Mouse (Mus musculus) hindbrain, postnatal 0 days (tissue): ENCODE data around the gene Ildr1. TPM values are rescaled to one million over a fixed set of nuclear protein-coding genes. Genes with fewer than 3 reads are reported as not detected.
A peak's percentile ranks its signal among the peaks of the same experiment; 100 is the strongest.

ENCODE experiments used
- ATAC-seq: fragments of 200-750 bp; cut with Nextera tagmentation; 2 replicates; pipeline ENCODE4 v1.8.0; 2017; ENCODE audit warnings: mild to moderate bottlenecking, moderate TSS enrichment, moderate library complexity
- DNase-seq: peaks from one replicate; pipeline ENCODE4 v3.0.0-alpha.2; 2015; ENCODE audit warnings: low spot score
- H3K27ac ChIP-seq: fragments of 300-500 bp; sonication (generic); 2 replicates; pipeline ENCODE4 v1.5.1; 2014; ENCODE audit warnings: mild to moderate bottlenecking
- H3K27me3 ChIP-seq: fragments of 300-500 bp; sonication (generic); 2 replicates; pipeline ENCODE4 v1.6.1; 2014; ENCODE audit warnings: low read length, mixed read lengths; ENCODE audit not compliant: insufficient read depth
- H3K36me3 ChIP-seq: fragments of 300-500 bp; sonication (generic); 2 replicates; pipeline ENCODE4 v1.6.1; 2014; ENCODE audit warnings: low read length, mixed read lengths; ENCODE audit not compliant: insufficient read depth
- H3K4me1 ChIP-seq: fragments of 300-500 bp; sonication (generic); 2 replicates; pipeline ENCODE4 v1.6.1; 2014; ENCODE audit warnings: antibody characterized with exemption, low read length, mixed read lengths; ENCODE audit not compliant: insufficient read depth
- H3K4me2 ChIP-seq: fragments of 300-500 bp; sonication (generic); 2 replicates; pipeline ENCODE4 v1.6.1; 2014; ENCODE audit warnings: low read depth, mild to moderate bottlenecking, low read length, moderate library complexity, mixed read lengths
- H3K4me3 ChIP-seq: fragments of 300-500 bp; sonication (generic); 2 replicates; pipeline ENCODE4 v1.5.1; 2014; ENCODE audit warnings: low read length
- H3K9ac ChIP-seq: fragments of 300-500 bp; sonication (generic); replicated peaks from 2 replicates; pipeline ENCODE4 v1.6.1; 2014; ENCODE audit warnings: mild to moderate bottlenecking, low read length, moderate library complexity, mixed read lengths
- H3K9me3 ChIP-seq: fragments of 300-500 bp; sonication (generic); 2 replicates; pipeline ENCODE4 v1.6.1; 2016; ENCODE audit warnings: low read length, mixed read lengths
- CTCF ChIP-seq: IDR thresholded peaks from 2 replicates; pipeline ENCODE4 v1.5.1; 2016; ENCODE audit warnings: antibody characterized with exemption, control low read depth, low read depth
- WGBS: fragments of 180-500 bp; shearing (Covaris S2); extraction: QIAGEN DNeasy Blood & Tissue Kit; methylation state at CpG from one replicate; pipeline ENCODE4 v1.1.7; 2014; 5-methylcytosine and 5-hydroxymethylcytosine counted together
- polyA plus RNA-seq: library from polyadenylated mRNA; unstranded; fragments of >200 nt; fragmentation: Nextera tagmentation; extraction: Ambion mirVana; gene quantifications from 2 replicates; pipeline ENCODE4 v1.2.1, GENCODE M21; 2015
- total RNA-seq: library from RNA; depleted of rRNA; stranded (reverse); fragments of >200 nt; gene quantifications from 2 replicates; pipeline ENCODE4 v1.2.3, GENCODE M21; 2014

Gene Ildr1
- total and polyA plus RNA-seq, 2 experiments from 2014 or later, result 1.1 to 1.2 TPM

DNA sequence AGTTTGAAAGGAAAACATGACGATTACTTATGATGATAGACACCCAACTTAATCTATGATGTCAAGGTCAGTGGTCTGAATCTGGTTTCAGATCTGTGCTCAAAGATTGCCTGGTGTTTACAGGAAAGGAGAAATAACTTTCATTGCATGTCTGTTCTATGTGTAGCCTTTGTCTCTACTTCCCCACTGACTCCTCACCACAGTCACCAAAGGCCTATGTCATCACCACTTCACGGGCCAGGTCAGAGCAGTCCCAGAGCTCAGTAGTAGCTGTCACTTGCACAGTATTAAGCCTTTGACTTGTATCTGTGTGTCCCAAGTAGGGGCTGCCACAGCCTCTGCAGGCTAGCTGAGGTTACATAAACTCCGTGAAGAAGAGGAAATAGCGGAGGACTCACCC lies 23.7 kb downstream of the Ildr1 start:
- Histone ChIP-seq H3K4me1 (no peaks in the 10 kb centered on the region), H3K9ac (no peak overlapping the region), H3K27ac (no peak overlapping the region), H3K4me3 (no peak overlapping the region), H3K27me3 (no peaks in the 10 kb centered on the region), H3K4me2 (no peak overlapping the region), H3K9me3 (no peaks in the 10 kb centered on the region), H3K36me3 (no peaks in the 10 kb centered on the region)
- no peak for ATAC-seq
- WGBS, result 89% methylated on average over 4 of the region's 4 CpGs
- no peak for TF ChIP-seq CTCF
- no peak for DNase-seq

DNA sequence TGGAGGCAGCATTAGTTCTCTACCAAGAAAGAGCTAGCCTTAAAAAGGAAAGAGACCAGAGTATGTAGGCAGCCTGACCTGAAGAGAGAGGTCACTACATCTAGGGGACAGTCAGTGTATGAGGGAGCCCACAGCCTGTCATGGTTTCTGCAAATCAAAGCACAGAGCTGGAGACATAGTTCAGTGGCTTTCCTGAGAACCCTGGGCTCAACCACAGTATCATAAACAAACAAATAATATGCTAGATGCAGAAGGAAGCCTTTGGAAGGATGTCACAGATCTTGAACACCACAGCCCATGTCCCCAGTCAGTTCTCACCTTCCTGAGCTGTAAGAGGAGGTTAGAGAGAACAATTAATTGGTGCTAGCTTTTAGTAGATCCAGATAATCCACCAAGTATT lies 24.9 kb downstream of the Ildr1 start:
- no peak for ATAC-seq
- no peak for TF ChIP-seq CTCF

DNA sequence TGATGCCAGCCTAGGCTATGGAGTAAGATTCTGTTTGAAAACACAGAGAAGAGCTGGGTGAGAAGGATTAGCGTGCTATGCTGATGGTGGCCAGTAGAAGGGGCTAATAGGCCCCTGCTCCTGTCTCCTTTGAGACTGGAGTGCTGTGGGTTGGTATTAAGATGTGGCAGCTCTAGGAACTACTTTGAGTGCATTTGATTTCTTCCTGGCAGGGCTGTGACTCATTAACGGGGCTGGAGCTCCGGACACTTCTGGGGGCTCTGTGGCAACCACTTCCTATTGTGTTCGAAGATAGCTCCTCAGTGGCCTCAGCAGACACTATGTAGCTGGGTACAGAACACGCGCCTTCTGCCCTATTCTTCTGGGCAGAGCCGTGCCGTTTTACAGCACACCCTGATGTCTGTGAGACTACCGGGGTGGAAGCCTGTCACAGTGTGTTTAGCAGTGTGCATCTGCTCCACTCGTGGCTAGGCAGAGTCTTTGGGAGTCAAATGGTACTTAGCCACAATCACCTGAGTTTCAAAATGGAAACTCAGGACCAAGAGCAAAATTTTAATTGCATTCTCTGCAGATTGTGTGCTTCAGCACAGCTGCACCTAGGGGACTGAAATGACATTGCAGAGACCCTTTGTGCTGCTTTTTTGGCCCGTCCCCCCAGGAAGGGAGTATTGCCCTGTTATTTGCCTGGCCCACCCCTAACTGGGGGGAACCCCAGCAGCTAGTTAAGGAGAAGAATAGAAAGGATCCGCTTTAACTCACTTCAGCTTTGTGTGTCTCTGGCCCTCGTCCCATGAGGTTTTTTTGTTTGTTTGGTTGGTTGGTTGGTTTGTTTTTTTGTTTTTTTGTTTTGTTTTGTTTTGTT lies 26.6 kb downstream of the Ildr1 start:
- H3K4me3 ChIP-seq, result no peak overlapping the region
- WGBS, result 54% methylated on average over 13 of the region's 13 CpGs
- TF ChIP-seq CTCF, result peak; percentile 40
- H3K27ac ChIP-seq, result no peak overlapping the region
- no peaks in the 10 kb centered on the region for H3K36me3 ChIP-seq
- H3K9ac ChIP-seq, result no peak overlapping the region
- no peaks in the 10 kb centered on the region for H3K27me3 ChIP-seq
- ATAC-seq, result peak; percentile 21; the same call in 1 of the 2 replicates
- DNase-seq, result peak; percentile 17
- H3K4me1 ChIP-seq, result no peaks in the 10 kb centered on the region
- no peaks in the 10 kb centered on the region for H3K9me3 ChIP-seq
- no peak overlapping the region for H3K4me2 ChIP-seq

More for the DNA sequence above, 24.9 kb downstream of the Ildr1 start:
- no peak overlapping the region for H3K4me3 ChIP-seq
- no peak for DNase-seq
- H3K27me3 ChIP-seq, result no peaks in the 10 kb centered on the region
- H3K9ac ChIP-seq, result no peak overlapping the region
- no peaks in the 10 kb centered on the region for H3K36me3 ChIP-seq
- H3K27ac ChIP-seq, result no peak overlapping the region
- no peaks in the 10 kb centered on the region for H3K9me3 ChIP-seq
- no peaks in the 10 kb centered on the region for H3K4me1 ChIP-seq
- no peak overlapping the region for H3K4me2 ChIP-seq

DNA sequence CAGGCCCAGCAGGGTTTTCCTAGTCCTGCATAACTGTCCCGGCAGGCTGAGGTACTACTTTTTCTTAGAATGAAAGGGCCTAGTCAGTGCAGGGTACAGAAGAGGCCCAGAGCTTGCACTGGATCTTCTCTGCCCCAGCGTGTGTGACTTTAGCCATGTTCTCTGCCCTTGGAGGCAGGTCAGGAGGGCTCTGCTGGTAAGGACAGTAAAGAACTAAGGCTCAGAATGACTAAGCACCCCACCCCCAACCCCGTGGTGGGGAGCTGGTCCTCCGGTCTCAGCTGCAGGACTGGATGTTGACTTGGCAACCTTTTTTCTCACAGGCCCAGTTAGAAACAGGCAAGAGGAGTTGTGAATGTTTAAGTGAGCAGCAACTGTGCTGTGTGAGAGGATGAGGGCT lies 29.0 kb downstream of the Ildr1 start:
- 14% methylated on average over 4 of the region's 4 CpGs for whole genome bisulfite sequencing
- Histone ChIP-seq H3K9ac (no peak overlapping the region), H3K36me3 (no peaks in the 10 kb centered on the region), H3K27ac (no peak overlapping the region), H3K4me1 (no peaks in the 10 kb centered on the region), H3K9me3 (no peaks in the 10 kb centered on the region), H3K27me3 (no peaks in the 10 kb centered on the region), H3K4me3 (no peak overlapping the region), H3K4me2 (no peak overlapping the region)
- DNase-seq, result no peak
- no peak for ATAC-seq
- no peak for TF ChIP-seq CTCF

DNA sequence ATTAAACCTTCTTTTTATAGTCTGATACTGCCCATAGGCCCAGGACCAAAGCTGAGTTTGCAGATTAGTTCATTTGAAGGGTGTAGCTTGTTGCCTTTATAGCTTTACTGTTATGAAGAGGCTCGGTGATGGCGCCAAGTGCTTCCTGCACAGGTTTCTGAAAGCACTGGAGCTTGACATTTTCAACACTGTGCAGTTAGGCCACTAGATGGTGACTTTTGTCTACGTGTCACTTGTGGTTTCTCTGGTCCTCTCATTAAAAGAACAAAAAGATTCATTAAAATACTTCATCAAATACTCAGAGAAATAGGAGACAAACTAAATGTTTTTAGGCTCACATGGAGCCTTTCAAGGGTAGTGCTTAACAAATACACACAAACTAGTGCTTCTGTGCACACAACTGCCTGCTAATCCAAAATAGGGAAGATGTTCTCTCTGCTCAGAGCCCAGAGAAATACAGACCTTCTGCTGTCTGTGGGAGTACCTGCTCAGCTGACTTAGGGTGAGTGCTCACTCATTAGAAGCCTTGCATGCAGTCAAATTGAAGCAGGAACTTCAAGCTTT lies 30.2 kb downstream of the Ildr1 start:
- Histone ChIP-seq H3K4me3 (no peak overlapping the region), H3K9ac (no peak overlapping the region), H3K27ac (no peak overlapping the region), H3K27me3 (no peaks in the 10 kb centered on the region), H3K9me3 (no peaks in the 10 kb centered on the region), H3K36me3 (no peaks in the 10 kb centered on the region), H3K4me1 (no peaks in the 10 kb centered on the region), H3K4me2 (no peak overlapping the region)
- TF ChIP-seq CTCF, result peak; percentile 67
- peak; percentile 71 for DNase-seq
- peak; percentile 72; the same call in 1 of the 2 replicates for ATAC-seq
- WGBS, result 58% methylated on average over 3 of the region's 3 CpGs

DNA sequence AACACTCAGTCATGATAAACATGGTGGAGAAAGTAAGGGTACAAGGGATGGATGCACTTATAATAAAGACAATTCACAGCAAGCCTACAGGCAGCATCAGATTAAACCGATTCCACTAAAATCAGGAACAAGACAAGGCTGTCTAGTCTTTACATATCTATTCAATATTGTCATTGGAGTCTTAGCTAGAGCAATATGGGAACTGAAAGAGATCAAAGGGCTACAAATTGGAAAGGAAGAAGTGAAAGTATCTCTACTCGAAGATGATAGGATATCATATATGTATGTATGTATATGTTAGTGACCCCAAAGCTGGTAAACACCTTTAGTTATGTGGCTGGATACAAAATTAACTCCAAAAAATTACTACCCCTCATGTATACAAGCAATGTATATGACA lies 35.2 kb downstream of the Ildr1 start:
- no peaks in the 10 kb centered on the region for H3K36me3 ChIP-seq
- no peaks in the 10 kb centered on the region for H3K4me1 ChIP-seq
- no peak overlapping the region for H3K4me3 ChIP-seq
- H3K4me2 ChIP-seq, result no peak overlapping the region
- no peaks in the 10 kb centered on the region for H3K9me3 ChIP-seq
- WGBS, result 97% methylated on average over 2 of the region's 2 CpGs
- H3K9ac ChIP-seq, result no peak overlapping the region
- ATAC-seq, result no peak
- H3K27ac ChIP-seq, result no peak overlapping the region
- no peak for TF ChIP-seq CTCF
- DNase-seq, result no peak
- H3K27me3 ChIP-seq, result no peaks in the 10 kb centered on the region

DNA sequence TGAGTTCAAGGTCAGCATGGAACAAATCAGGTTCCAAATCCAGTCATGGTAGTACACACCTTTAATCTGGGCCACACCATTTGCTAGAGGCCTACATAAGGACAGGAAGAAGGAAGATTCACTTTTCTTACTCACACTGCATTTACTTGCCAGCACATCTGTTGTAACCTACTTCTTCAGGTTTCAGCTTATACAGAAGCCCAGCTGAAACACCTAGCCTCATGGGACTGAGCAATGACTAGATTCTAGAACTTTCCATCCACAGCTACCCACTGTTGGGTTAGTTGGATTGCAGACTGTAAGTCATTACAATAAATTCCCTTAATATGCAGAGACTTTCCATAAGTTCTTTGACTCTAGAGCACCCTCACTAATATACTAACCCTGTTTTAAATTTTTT lies 38.8 kb downstream of the Ildr1 start:
- no peak overlapping the region for H3K9ac ChIP-seq
- no peak overlapping the region for H3K4me2 ChIP-seq
- H3K4me1 ChIP-seq, result no peaks in the 10 kb centered on the region
- no peak for ATAC-seq
- no peaks in the 10 kb centered on the region for H3K36me3 ChIP-seq
- no peak overlapping the region for H3K27ac ChIP-seq
- no peaks in the 10 kb centered on the region for H3K27me3 ChIP-seq
- H3K4me3 ChIP-seq, result no peak overlapping the region
- TF ChIP-seq CTCF, result no peak
- no peak for DNase-seq
- H3K9me3 ChIP-seq, result no peaks in the 10 kb centered on the region
